ENCODE assay signal across 8 mouse cellular contexts in genomic region chr2:166021073-166021610, GRCm38 (mm10). TPM values are rescaled to one million over a fixed set of nuclear protein-coding genes. Genes with fewer than 3 reads are reported as not detected.
DNase-seq lines count a peak whose midpoint lies in the region; ATAC-seq and TF ChIP-seq lines count a peak whose summit lies in the region.

No protein-coding gene starts in this region.

- intact Hi-C loops in heart, postnatal 14 days (cut with DNase I) = no loop called here

- no peak overlapping the region for H3K4me3 ChIP-seq in kidney, adult 2 months (ENCODE audit: insufficient read depth, low read depth, low read length)
- H3K4me3 ChIP-seq in embryonic facial prominence, embryonic 11.5 days (ENCODE audit: low read depth, low read length) = no peak overlapping the region

- H3K36me3 ChIP-seq in kidney, adult 2 months (ENCODE audit: control insufficient read depth, insufficient read depth, low read length) = no peaks in the 10 kb centered on the region
- no peaks in the 10 kb centered on the region for H3K36me3 ChIP-seq in embryonic facial prominence, embryonic 11.5 days (replicated peaks; ENCODE audit: control insufficient read depth, insufficient read depth, low read depth, low read length)

- no peak overlapping the region for H3K9ac ChIP-seq in embryonic facial prominence, embryonic 11.5 days (replicated peaks; ENCODE audit: low read length)

- H3K4me1 ChIP-seq in kidney, adult 2 months (ENCODE audit: control insufficient read depth, insufficient read depth, low read length) = peaks cover 51% of the 10 kb centered on the region
- H3K4me1 ChIP-seq in embryonic facial prominence, embryonic 11.5 days (ENCODE audit: control insufficient read depth, insufficient read depth, low read length) = peaks cover 2% of the 10 kb centered on the region; the same call in 1 of the 2 replicates

- no peak for TF ChIP-seq CTCF in kidney, adult 2 months (conservative IDR thresholded peaks at IDR 0.05; ENCODE audit: insufficient read depth, insufficient read length, low read depth, low read length)

- H3K27me3 ChIP-seq in kidney, adult 2 months (replicated peaks; ENCODE audit: control insufficient read depth, insufficient read depth, low read length) = no peaks in the 10 kb centered on the region
- H3K27me3 ChIP-seq in embryonic facial prominence, embryonic 11.5 days (ENCODE audit: control insufficient read depth, insufficient read depth, low read length) = no peaks in the 10 kb centered on the region

- H3K27ac ChIP-seq in kidney, adult 2 months (ENCODE audit: insufficient read depth, low read depth, low read length) = peak overlapping the region; percentile 54
- H3K27ac ChIP-seq in embryonic facial prominence, embryonic 11.5 days (replicated peaks; ENCODE audit: low read depth, low read length) = peak overlapping the region; percentile 42

- ATAC-seq in embryonic facial prominence, embryonic 11.5 days (replicated peaks; ENCODE audit: insufficient number of reproducible peaks, low FRiP score, low TSS enrichment, low read depth) = peak; percentile 56; the same call in 1 of the 2 replicates
- no peak for ATAC-seq in cerebellum, adult (ENCODE audit: insufficient number of reproducible peaks, low FRiP score, low TSS enrichment)

- no peak for TF ChIP-seq POLR2A in kidney, adult 2 months (IDR thresholded peaks at IDR 0.05; ENCODE audit: low read depth, low read length)

- H3K9me3 ChIP-seq in embryonic facial prominence, embryonic 11.5 days (replicated peaks; ENCODE audit: control insufficient read depth, low read length) = no peaks in the 10 kb centered on the region

- DNase-seq in kidney, adult 2 months = no peak
- DNase-seq in kidney, adult 11 months = no peak
- no peak for DNase-seq in embryonic facial prominence, embryonic 11.5 days (ENCODE audit: low spot score)
- peak; percentile 36 to 38 for DNase-seq in heart, postnatal 14 days
- peak; percentile 47 for DNase-seq in lung, postnatal 10 days
- no peak for DNase-seq in right cerebral cortex, postnatal 10 days (ENCODE audit: low spot score in 2 of 2)
- DNase-seq in thymus, postnatal 10 days (ENCODE audit: low spot score in 2 of 2) = no peak

- H3K4me2 ChIP-seq in embryonic facial prominence, embryonic 11.5 days (ENCODE audit: low read depth, low read length) = no peak overlapping the region

- 9% methylated on average over 4 of the region's 4 CpGs for WGBS in kidney, adult 2 months
- WGBS in embryonic facial prominence, embryonic 11.5 days = 25% methylated on average over 4 of the region's 4 CpGs

RNA-seq across cellular contexts. Expression of gene Ncoa3, which starts 28.7 kb away (rescaled TPM):
- 36.3 and 42.0 TPM in 2 replicates for polyA plus RNA-seq in kidney, adult 2 months (2012; rRNA removed)
- polyA plus RNA-seq in embryonic facial prominence, embryonic 11.5 days (2014; fragmentation: Nextera tagmentation; extraction: Ambion mirVana) = 16.2 and 18.0 TPM in 2 replicates
- total RNA-seq in heart, postnatal 14 days (2021) = 10 to 100 TPM; 28.7 to 31.5 TPM

Comparison
In these comparisons a context has a peak if more than half of its experiments do, and no peak if none do; other contexts are left out.
1. DNase-seq: peak in heart, postnatal 14 days (2 of 2) and lung, postnatal 10 days (single experiment); none in kidney, adult 2 months (single experiment), kidney, adult 11 months (single experiment), embryonic facial prominence, embryonic 11.5 days (single experiment), right cerebral cortex, postnatal 10 days (0 of 2) and thymus, postnatal 10 days (0 of 2).